Mouse (Mus musculus) embryonic facial prominence, embryonic 13.5 days (tissue): ENCODE data around the gene Palm. TPM values are rescaled to one million over a fixed set of nuclear protein-coding genes. Genes with fewer than 3 reads are reported as not detected.

ENCODE experiments used
- ATAC-seq: fragments of 200-750 bp; cut with Nextera tagmentation; 2 replicates; pipeline ENCODE4 v1.8.0; 2017; ENCODE audit warnings: low read depth; ENCODE audit not compliant: insufficient number of reproducible peaks, insufficient read depth, low FRiP score, low TSS enrichment
- H3K27ac ChIP-seq: fragments of 300-500 bp; sonication (generic); 2 replicates; pipeline ENCODE4 v1.5.1; 2015; ENCODE audit warnings: moderate library complexity, mild to moderate bottlenecking, inconsistent platforms
- H3K27me3 ChIP-seq: fragments of 300-500 bp; sonication (generic); 2 replicates; pipeline ENCODE4 v1.6.1; 2015; ENCODE audit warnings: mild to moderate bottlenecking, inconsistent platforms
- H3K36me3 ChIP-seq: fragments of 300-500 bp; sonication (generic); 2 replicates; pipeline ENCODE4 v1.6.1; 2015; ENCODE audit warnings: mild to moderate bottlenecking, inconsistent platforms
- H3K4me1 ChIP-seq: fragments of 300-500 bp; sonication (generic); 2 replicates; pipeline ENCODE4 v1.6.1; 2015; ENCODE audit warnings: inconsistent platforms
- H3K4me2 ChIP-seq: fragments of 300-500 bp; sonication (generic); 2 replicates; pipeline ENCODE4 v1.6.1; 2015; ENCODE audit warnings: moderate library complexity, mild to moderate bottlenecking, inconsistent platforms
- H3K4me3 ChIP-seq: fragments of 300-500 bp; sonication (generic); 2 replicates; pipeline ENCODE4 v1.5.1; 2015; ENCODE audit warnings: mild to moderate bottlenecking, inconsistent platforms
- H3K9ac ChIP-seq: fragments of 300-500 bp; sonication (generic); 2 replicates; pipeline ENCODE4 v1.6.1; 2015; ENCODE audit warnings: mild to moderate bottlenecking, inconsistent platforms
- H3K9me3 ChIP-seq: fragments of 300-500 bp; sonication (generic); 2 replicates; pipeline ENCODE4 v1.6.1; 2016; ENCODE audit warnings: inconsistent platforms
- WGBS: fragments of 180-500 bp; shearing (Covaris S2); methylation state at CpG from one replicate; pipeline ENCODE4 v1.1.7; 2015; ENCODE audit warnings: mixed read lengths; 5-methylcytosine and 5-hydroxymethylcytosine counted together
- polyA plus RNA-seq: library from polyadenylated mRNA; unstranded; fragments of >200 nt; fragmentation: Nextera tagmentation; extraction: Ambion mirVana; gene quantifications from 2 replicates; pipeline ENCODE4 v1.2.1, GENCODE M21; 2015

Palm gene
- polyA plus RNA-seq, 1 experiment from 2014 or later: 112 TPM

DNA sequence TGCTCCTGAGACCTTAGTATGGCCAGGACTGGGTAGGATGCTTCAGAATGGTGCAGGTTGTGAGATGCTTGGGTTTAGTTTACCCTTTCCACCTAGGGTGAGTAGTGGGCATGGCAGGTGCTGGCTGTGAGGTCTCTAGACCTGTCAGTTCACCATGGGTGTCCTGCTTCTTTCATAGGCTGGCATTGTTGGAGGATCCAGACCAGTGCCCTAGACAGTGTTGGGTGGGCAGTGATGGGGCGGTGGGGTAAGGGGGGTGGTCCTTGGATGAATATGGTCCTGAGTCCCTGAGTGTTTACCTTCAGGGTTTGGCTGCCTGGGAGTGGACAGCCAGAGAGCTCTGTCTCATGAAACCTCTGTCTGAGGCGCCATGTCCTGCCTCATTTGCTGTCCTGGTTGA is 64.5 kb downstream of the Palm start:
- no peak for ATAC-seq
- peaks cover 66% of the 10 kb centered on the region for H3K36me3 ChIP-seq

DNA sequence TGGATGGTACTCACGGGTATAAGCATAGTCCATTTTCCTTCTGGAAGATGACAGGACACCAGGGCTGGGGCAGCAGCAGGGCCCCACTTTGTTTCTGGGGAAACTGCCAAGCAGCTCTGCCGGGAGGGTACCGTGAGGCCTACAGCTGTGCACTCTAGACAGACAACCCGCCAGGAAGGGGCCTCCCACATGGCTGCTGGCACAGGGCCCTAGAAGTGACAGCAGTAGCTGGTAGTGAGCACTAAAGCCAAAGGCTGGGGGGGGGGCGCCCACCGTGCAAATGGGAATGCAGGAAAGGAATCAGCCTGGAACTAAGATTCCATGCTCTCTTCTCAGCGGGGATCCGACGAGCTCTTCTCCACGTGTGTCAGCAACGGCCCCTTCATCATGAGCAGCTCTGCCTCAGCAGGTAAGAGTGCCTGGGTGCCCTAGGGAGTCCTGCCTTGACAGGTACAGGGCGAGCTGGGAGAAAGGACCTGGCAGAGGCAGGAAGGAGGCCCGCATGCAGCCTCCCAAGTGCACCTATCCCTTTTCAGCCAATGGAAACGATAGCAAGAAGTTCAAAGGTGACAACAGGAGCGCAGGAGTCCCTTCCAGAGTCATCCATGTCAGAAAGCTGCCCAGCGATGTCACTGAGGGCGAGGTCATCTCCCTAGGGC is 65.2 kb downstream of the Palm start:
- WGBS: 47% methylated on average over 17 of the region's 17 CpGs

More for the DNA sequence above, 64.5 kb downstream of the Palm start:
- Histone ChIP-seq H3K4me1 (peaks cover 55% of the 10 kb centered on the region), H3K27ac (peak overlapping the region; percentile 71), H3K4me3 (peak overlapping the region; percentile 99), H3K4me2 (peak overlapping the region; percentile 99), H3K27me3 (no peaks in the 10 kb centered on the region), H3K9ac (peak overlapping the region; percentile 99), H3K9me3 (no peaks in the 10 kb centered on the region)
- WGBS: 88% methylated on average over 2 of the region's 2 CpGs

DNA sequence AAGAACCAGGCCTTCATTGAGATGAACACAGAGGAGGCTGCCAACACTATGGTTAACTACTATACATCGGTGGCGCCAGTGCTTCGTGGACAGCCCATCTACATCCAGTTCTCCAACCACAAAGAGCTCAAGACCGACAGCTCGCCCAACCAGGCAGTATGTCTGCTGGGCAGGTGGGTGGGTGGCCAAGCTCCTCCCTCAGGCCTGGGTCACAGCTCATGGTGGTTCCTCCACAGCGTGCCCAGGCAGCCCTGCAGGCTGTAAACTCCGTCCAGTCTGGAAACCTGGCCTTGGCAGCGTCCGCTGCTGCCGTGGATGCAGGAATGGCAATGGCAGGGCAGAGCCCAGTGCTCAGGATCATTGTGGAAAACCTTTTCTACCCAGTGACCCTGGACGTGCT is 65.7 kb downstream of the Palm start:
- Histone ChIP-seq H3K27ac (peak overlapping the region; percentile 66; the same call in 1 of the 2 replicates), H3K9ac (no peak overlapping the region; the same call in 1 of the 2 replicates), H3K4me2 (peak overlapping the region; percentile 99; the same call in 1 of the 2 replicates), H3K36me3 (peaks cover 77% of the 10 kb centered on the region), H3K9me3 (no peaks in the 10 kb centered on the region), H3K27me3 (no peaks in the 10 kb centered on the region), H3K4me3 (no peak overlapping the region), H3K4me1 (peaks cover 52% of the 10 kb centered on the region)
- 85% methylated on average over 11 of the region's 11 CpGs for WGBS
- ATAC-seq: no peak

More for the DNA sequence above, 65.2 kb downstream of the Palm start:
- peaks cover 52% of the 10 kb centered on the region for H3K4me1 ChIP-seq
- no peaks in the 10 kb centered on the region for H3K27me3 ChIP-seq
- peak overlapping the region; percentile 99 for H3K4me2 ChIP-seq
- H3K27ac ChIP-seq: peak overlapping the region; percentile 71
- H3K4me3 ChIP-seq: peak overlapping the region; percentile 99
- peaks cover 73% of the 10 kb centered on the region for H3K36me3 ChIP-seq
- no peaks in the 10 kb centered on the region for H3K9me3 ChIP-seq
- H3K9ac ChIP-seq: peak overlapping the region; percentile 99
- no peak for ATAC-seq

DNA sequence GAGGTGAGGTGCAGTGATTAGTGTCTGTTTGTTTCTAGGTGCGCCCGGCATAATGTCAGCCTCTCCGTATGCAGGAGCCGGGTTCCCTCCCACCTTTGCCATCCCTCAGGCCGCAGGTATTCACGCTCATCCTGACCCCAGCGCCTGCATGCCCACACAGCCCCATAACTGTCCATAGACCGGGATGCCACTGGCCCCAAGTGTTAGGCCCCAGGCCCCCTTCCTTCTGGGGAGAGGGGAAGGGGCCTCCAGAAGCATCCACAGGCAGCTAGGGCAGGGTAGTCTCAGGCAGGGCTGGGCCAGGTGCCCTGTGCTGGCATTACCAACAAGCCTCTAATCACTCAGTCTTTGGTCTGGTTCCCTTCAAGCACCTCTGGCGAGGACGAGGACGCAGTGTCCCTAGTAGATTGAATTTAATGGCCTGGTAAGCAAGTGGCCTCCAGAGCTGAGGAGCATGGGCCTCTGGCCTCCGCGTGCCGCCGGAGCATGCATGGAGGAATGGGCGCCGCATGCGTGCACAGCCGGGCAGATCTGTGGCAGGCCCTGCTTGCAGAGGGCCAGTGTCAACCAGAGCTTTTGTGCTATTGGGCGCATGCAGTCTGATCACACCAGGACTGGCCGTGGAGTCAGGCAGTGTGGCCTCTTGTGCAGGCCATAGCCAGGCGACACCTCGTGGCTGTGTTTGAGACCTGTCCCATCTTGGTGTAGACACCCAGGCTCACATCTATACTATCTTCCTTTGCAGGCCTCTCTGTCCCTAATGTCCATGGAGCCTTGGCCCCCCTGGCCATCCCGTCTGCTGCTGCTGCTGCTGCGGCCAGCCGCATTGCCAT is 66.9 kb downstream of the Palm start:
- peaks cover 87% of the 10 kb centered on the region for H3K36me3 ChIP-seq
- H3K4me3 ChIP-seq: no peak overlapping the region
- H3K4me2 ChIP-seq: 0 out of 2 replicates have a peak overlapping the region, but pooled peaks have one; percentile 5
- no peak overlapping the region for H3K9ac ChIP-seq
- 88% methylated on average over 26 of the region's 26 CpGs for WGBS
- 0 out of 2 replicates have a peak overlapping the region, but pooled peaks have one; percentile 23 for H3K27ac ChIP-seq
- no peaks in the 10 kb centered on the region for H3K27me3 ChIP-seq
- peaks cover 52% of the 10 kb centered on the region for H3K4me1 ChIP-seq
- ATAC-seq: no peak
- H3K9me3 ChIP-seq: no peaks in the 10 kb centered on the region

DNA sequence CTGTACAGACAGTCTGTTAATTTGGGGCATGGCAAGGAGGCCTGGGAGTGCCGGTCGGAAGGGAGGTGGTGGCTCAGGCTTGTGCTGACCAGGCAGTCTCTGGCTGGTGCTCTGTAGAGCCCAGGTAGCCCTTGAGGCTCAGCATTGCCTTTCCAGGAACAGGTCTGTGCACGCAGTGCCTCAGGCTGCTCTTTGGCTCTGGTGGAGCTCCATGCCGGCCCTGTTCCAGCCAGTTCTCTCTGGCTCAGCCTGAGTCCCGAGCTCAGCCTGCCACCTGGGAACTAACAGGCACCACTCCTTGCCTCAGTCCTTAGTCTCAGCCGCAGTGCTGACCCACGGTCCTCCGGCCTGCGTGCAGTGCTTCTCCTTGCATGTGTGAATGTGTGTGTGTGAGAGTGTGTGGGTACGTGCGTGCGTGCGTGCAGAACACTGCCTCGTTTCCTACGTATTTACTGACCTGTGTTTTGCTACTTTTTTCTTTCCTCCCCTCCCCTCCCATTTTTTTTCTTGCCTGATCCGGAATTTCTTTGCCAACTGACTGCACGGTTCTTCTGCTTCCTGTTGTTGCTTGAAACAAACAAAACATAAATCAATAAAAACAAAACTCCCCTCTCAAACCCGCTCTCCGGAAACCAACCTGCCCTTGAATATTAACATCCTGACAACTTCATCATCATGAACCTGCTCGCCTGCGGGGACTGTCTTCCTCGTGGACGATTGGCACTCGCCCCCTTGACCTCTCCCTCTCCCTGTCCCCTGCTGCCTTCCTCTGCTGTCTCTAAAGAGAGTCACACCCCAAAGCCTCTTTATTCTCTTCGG is 68.1 kb downstream of the Palm start:
- peak overlapping the region; percentile 12; the same call in 1 of the 2 replicates for H3K27ac ChIP-seq
- peaks cover 52% of the 10 kb centered on the region for H3K4me1 ChIP-seq
- 75% methylated on average over 25 of the region's 25 CpGs for WGBS

DNA sequence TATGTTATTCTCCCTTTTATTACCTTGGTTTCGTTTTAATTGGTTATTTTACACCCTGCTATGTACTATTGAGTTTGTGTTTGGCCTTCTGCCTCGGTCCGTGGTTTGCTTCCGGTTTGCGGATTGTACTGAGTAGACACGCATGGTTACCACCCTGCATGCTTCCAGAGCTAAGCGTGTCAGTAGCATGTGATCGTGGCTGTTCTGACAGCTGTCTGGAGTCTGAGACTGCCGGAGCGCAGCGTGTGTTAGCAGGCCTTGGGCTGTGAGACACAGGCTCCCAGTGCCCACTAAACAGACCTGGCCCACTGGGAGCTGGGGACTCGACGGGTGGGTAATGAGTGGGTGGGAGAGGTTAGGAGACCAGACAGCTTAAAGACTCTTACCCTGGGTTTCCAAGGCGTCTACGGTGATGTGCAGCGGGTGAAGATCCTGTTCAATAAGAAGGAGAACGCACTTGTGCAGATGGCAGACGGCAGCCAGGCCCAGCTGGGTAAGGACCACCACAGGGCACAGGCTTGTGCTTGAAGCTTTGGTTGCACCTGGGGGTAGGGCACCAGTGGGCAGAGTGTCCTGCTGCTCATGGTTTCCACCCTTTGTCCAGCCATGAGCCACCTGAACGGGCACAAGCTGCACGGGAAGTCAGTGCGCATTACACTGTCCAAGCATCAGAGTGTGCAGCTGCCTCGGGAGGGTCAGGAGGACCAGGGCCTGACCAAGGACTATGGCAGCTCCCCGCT is 68.8 kb downstream of the Palm start:
- WGBS: 84% methylated on average over 23 of the region's 23 CpGs
- Histone ChIP-seq H3K4me3 (no peak overlapping the region), H3K9ac (0 out of 2 replicates have a peak overlapping the region, but pooled peaks have one; percentile 40), H3K27ac (peak overlapping the region; percentile 12; the same call in 1 of the 2 replicates), H3K9me3 (no peaks in the 10 kb centered on the region), H3K4me1 (peaks cover 44% of the 10 kb centered on the region), H3K4me2 (no peak overlapping the region), H3K36me3 (peaks cover 96% of the 10 kb centered on the region), H3K27me3 (no peaks in the 10 kb centered on the region)
- no peak for ATAC-seq

More for the DNA sequence above, 68.1 kb downstream of the Palm start:
- Histone ChIP-seq H3K9ac (no peak overlapping the region), H3K36me3 (peaks cover 96% of the 10 kb centered on the region), H3K4me2 (0 out of 2 replicates have a peak overlapping the region, but pooled peaks have one; percentile 5), H3K9me3 (no peaks in the 10 kb centered on the region), H3K27me3 (no peaks in the 10 kb centered on the region), H3K4me3 (no peak overlapping the region; the same call in 1 of the 2 replicates)
- ATAC-seq: no peak

DNA sequence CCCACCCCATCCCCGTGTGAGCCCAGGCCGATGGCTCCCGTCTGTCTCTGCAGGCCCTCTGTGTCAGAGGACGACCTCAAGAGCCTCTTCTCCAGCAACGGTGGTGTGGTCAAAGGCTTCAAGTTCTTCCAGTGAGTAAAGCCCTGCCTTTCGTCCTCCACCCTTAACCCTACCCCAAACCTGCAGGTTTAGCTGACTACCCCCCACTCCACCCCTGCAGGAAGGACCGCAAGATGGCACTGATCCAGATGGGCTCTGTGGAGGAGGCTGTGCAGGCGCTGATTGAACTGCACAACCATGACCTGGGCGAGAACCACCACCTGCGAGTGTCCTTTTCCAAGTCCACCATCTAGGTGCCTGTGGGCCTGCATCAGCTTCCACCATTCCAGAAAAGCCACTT is 69.6 kb downstream of the Palm start:
- Histone ChIP-seq H3K4me1 (peaks cover 37% of the 10 kb centered on the region), H3K27me3 (no peaks in the 10 kb centered on the region), H3K4me2 (no peak overlapping the region), H3K9me3 (no peaks in the 10 kb centered on the region), H3K9ac (0 out of 2 replicates have a peak overlapping the region, but pooled peaks have one; percentile 40), H3K4me3 (no peak overlapping the region), H3K36me3 (peaks cover 91% of the 10 kb centered on the region), H3K27ac (peak overlapping the region; percentile 12; the same call in 1 of the 2 replicates)
- 62% methylated on average over 10 of the region's 10 CpGs for WGBS
- no peak for ATAC-seq

DNA sequence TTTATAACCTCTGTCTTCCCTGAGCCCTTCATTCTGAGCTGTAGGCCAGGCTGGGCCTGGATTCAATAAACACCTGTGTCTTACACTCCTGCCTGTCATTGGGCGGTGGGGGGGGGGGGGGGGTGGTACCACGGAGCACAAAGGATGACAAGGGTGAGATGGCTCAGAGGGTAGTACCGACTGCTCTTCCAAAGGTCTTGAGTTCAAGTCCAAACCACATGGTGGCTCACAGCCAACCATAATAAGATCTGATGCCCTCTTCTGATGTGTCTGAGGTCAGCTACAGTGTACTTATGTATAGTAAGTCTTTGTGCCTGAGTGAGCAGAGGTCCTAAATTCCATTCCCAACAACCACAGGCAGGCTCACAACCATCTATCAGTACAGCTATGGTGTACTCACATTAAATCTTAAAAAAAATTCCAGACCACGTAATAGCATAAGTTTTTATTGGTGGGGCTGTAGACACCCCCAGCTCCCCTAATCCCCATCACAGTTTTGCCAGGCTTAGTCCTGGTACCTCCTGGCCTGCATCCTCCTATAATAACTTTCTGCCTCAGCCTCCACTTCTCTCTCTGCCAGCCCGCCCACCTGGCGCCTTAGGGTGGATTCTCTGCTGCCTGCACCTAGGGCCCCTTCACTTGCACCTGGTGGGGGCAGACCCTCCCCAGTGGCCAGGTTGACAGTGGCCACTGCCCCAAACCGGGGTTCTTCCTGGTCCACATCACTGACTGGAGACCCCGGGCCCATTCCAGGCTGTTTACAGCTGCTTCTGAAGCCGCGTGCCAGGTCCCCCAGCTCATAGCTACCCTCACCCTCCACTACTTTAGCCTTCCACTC is 71.2 kb downstream of the Palm start:
- H3K4me3 ChIP-seq: no peak overlapping the region
- H3K27ac ChIP-seq: peak overlapping the region; percentile 69; the same call in 1 of the 2 replicates
- no peak overlapping the region for H3K9ac ChIP-seq
- H3K9me3 ChIP-seq: no peaks in the 10 kb centered on the region
- 46% methylated on average over 10 of the region's 10 CpGs for WGBS
- no peaks in the 10 kb centered on the region for H3K27me3 ChIP-seq
- ATAC-seq: no peak
- H3K36me3 ChIP-seq: peaks cover 87% of the 10 kb centered on the region
- H3K4me1 ChIP-seq: peaks cover 21% of the 10 kb centered on the region
- H3K4me2 ChIP-seq: no peak overlapping the region

DNA sequence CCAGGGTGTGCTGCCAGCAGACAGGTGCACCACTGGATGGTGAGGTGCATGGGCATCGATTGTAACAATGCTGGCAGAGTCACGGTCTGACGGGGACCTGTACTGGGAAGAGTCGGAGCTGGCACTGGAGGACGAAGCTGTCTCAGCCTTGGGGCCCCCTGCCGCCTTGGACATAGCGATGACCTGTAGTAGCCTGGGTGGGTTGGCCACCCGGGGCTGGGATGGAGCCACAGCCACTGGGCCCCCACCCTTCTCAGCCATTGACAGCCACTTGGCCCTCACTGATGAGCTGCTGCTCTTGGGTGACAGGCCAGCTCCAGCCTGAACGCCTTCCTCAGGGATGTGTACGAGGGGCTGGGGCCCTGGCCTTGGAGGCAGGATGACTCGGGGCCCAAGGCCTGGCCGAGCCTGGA is 71.8 kb downstream of the Palm start:
- ATAC-seq: 0 out of 2 replicates have a peak, but pooled peaks have one; percentile 11
- H3K9me3 ChIP-seq: no peaks in the 10 kb centered on the region
- no peak overlapping the region for H3K4me2 ChIP-seq
- peaks cover 19% of the 10 kb centered on the region for H3K4me1 ChIP-seq
- 68% methylated on average over 12 of the region's 12 CpGs for WGBS
- H3K27me3 ChIP-seq: no peaks in the 10 kb centered on the region
- 0 out of 2 replicates have a peak overlapping the region, but pooled peaks have one; percentile 1 for H3K4me3 ChIP-seq
- peak overlapping the region; percentile 69; the same call in 1 of the 2 replicates for H3K27ac ChIP-seq
- H3K36me3 ChIP-seq: peaks cover 86% of the 10 kb centered on the region
- no peak overlapping the region; the same call in 1 of the 2 replicates for H3K9ac ChIP-seq
